Mouse (Mus musculus) liver, adult 2 months (tissue): Measurements from ENCODE around the gene Gm38392. TPM values are rescaled to one million over a fixed set of nuclear protein-coding genes. Genes with fewer than 3 reads are reported as not detected.

Experiments
- DNase-seq: peaks from one replicate; pipeline ENCODE4 v3.0.0-alpha.2; 2011; ENCODE audit warnings: low read depth, low spot score; ENCODE audit errors: extremely low read depth
- H3K27ac ChIP-seq: fragments of 200-500 bp; replicated peaks from 2 replicates; pipeline ENCODE4 v1.5.1; 2012; ENCODE audit warnings: low read depth, mild to moderate bottlenecking, control low read depth, inconsistent platforms, low read length; ENCODE audit not compliant: insufficient read depth
- H3K27me3 ChIP-seq: fragments of 200-500 bp; 2 replicates; pipeline ENCODE4 v1.6.1; 2012; ENCODE audit warnings: mild to moderate bottlenecking, moderate library complexity, low read length, inconsistent platforms; ENCODE audit not compliant: control insufficient read depth, insufficient read depth
- H3K36me3 ChIP-seq: fragments of 200-500 bp; 2 replicates; pipeline ENCODE4 v1.6.1; 2012; ENCODE audit warnings: low read length, inconsistent platforms; ENCODE audit not compliant: control insufficient read depth, insufficient read depth
- H3K4me1 ChIP-seq: fragments of 200-500 bp; 2 replicates; pipeline ENCODE4 v1.6.1; 2011; ENCODE audit warnings: low read length; ENCODE audit not compliant: control insufficient read depth, insufficient read depth
- H3K4me3 ChIP-seq: fragments of 200-500 bp; 2 replicates; pipeline ENCODE4 v1.5.1; 2011; ENCODE audit warnings: low read depth, mild to moderate bottlenecking, control low read depth, low read length, moderate library complexity; ENCODE audit not compliant: insufficient read depth
- H3K79me2 ChIP-seq: fragments of 200-500 bp; 2 replicates; pipeline ENCODE4 v1.6.1; 2012; ENCODE audit warnings: inconsistent platforms, mild to moderate bottlenecking, low read length, moderate library complexity; ENCODE audit not compliant: control insufficient read depth, insufficient read depth
- H3K9ac ChIP-seq: fragments of 200-500 bp; 2 replicates; pipeline ENCODE4 v1.6.1; 2012; ENCODE audit warnings: low read depth, mild to moderate bottlenecking, control low read depth, inconsistent platforms, low read length
- CTCF ChIP-seq: fragments of 200-500 bp; IDR thresholded peaks from 2 replicates; pipeline ENCODE4 v1.5.1; 2011; ENCODE audit warnings: low read depth, low read length, control low read depth
- POLR2A ChIP-seq: fragments of 200-500 bp; IDR thresholded peaks from 2 replicates; pipeline ENCODE4 v1.6.1; 2011; ENCODE audit warnings: low read length, control low read depth; ENCODE audit not compliant: insufficient read depth; ENCODE audit errors: extremely low read depth
- WGBS: fragments of 180-500 bp; shearing (Covaris S2); methylation state at CpG from one replicate; pipeline ENCODE4 v1.1.7; 2018; 5-methylcytosine and 5-hydroxymethylcytosine counted together
- polyA plus RNA-seq: library from polyadenylated mRNA; depleted of rRNA; stranded (reverse); fragments of >200 nt; gene quantifications from 2 replicates; pipeline ENCODE4 v1.2.3, GENCODE M21; 2012
- total RNA-seq: library from RNA; depleted of rRNA; stranded (reverse); fragments of >200 nt; gene quantifications from 2 replicates; pipeline ENCODE4 v1.2.3, GENCODE M21; 2014

Gene Gm38392
- total and polyA plus RNA-seq, 2 experiments, result not detected

DNA sequence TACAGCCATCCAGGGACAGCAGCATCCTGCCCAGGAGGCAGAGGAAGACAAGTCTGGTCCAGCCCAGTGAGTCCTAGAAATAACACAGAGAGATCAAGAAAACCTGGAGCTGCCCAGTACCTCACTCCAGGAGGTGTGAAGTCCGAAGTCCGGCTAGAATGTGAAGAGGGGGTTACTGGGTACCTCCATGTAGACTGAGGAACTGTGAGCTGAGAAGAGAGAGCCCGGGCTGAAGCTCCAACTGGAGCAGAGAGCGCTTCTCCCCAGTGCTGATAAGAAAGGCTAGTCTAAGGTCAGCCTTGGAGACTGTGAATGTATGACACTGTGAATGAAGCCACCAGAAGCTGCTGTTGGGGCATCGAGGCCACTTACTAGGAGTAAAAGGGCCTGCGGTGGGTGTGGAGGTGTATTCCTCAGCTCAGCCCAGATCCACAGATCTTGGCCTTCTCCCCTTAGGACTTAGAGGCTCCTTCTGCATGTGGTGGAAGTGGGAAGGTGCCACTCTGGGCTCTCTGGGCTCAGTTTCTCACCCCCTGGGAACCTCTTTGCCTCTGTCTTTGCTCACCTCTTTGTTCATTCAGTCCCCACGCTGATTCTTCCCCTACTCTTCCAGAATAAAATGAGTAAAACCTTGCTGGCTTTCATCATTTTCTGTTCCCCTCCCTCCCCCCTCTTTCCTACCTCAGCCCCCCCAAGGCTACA is 82.9 kb downstream of the Gm38392 start:
- 8% methylated on average over 7 of the region's 7 CpGs for WGBS
- Histone ChIP-seq H3K36me3 (no peaks in the 10 kb centered on the region), H3K4me1 (no peaks in the 10 kb centered on the region), H3K27ac (no peak overlapping the region), H3K79me2 (no peaks in the 10 kb centered on the region), H3K27me3 (peaks cover 36% of the 10 kb centered on the region), H3K9ac (no peak overlapping the region), H3K4me3 (no peak overlapping the region)
- no peak for DNase-seq
- TF ChIP-seq CTCF (no peak), POLR2A (no peak)

DNA sequence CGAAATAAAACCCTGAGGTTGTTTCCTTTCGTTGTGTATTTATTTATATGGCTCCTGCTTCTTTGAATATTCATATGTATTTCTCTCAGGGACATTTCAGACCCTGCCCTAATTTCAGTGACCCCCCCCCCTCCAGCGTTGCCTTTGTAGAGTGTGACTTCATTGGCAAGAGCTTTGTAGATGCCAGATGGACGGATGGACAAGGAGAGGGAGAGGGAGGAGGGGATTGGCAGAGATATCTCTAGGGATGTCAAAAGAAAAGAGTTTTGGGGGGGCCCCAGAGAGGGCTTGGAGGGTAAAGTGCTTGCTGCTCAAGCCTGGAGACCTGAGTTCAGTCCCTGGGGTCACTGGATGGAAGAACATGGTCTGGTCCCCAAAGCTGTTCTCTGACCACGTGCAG is 83.6 kb downstream of the Gm38392 start:
- H3K36me3 ChIP-seq, result no peaks in the 10 kb centered on the region
- H3K4me1 ChIP-seq, result no peaks in the 10 kb centered on the region
- H3K27me3 ChIP-seq, result peaks cover 36% of the 10 kb centered on the region
- no peak overlapping the region for H3K27ac ChIP-seq
- no peaks in the 10 kb centered on the region for H3K79me2 ChIP-seq
- no peak overlapping the region for H3K9ac ChIP-seq
- no peak for DNase-seq
- TF ChIP-seq POLR2A (no peak), CTCF (no peak)
- no peak overlapping the region for H3K4me3 ChIP-seq
- WGBS, result 12% methylated on average over 5 of the region's 5 CpGs

DNA sequence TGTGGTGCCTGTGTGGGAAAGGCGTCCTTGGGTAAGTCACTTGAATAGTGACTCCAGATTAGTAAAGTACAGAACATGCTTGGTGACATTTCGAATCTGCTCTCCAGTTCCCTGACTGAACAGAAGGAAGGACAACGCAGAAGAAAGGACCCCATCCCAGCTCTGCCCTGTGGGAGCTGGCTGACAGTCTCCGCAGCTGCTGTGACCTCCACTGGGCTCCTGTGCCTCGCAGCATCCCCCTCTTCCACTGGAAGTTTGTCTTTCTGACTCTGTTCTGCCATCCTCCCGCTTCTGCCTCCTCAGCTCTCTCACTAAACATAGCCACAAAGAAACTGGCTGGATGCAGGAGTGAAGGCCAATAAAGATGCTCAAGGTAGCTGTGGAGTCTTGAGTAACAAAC is 84.0 kb downstream of the Gm38392 start:
- Histone ChIP-seq H3K27me3 (peaks cover 34% of the 10 kb centered on the region), H3K4me3 (no peak overlapping the region), H3K27ac (no peak overlapping the region), H3K4me1 (no peaks in the 10 kb centered on the region), H3K36me3 (no peaks in the 10 kb centered on the region), H3K9ac (no peak overlapping the region), H3K79me2 (no peaks in the 10 kb centered on the region)
- TF ChIP-seq POLR2A, result no peak
- no peak for TF ChIP-seq CTCF
- no peak for DNase-seq
- 11% methylated on average over 6 of the region's 6 CpGs for WGBS

- H3K27ac ChIP-seq, result no peak overlapping the region
- no peak for TF ChIP-seq POLR2A
- TF ChIP-seq CTCF, result no peak
- H3K9ac ChIP-seq, result no peak overlapping the region
- no peak overlapping the region for H3K4me3 ChIP-seq
- H3K79me2 ChIP-seq, result no peaks in the 10 kb centered on the region
- WGBS, result 32% methylated on average over 5 of the region's 5 CpGs
- no peak for DNase-seq
- H3K36me3 ChIP-seq, result no peaks in the 10 kb centered on the region
- H3K27me3 ChIP-seq, result peaks cover 37% of the 10 kb centered on the region
- H3K4me1 ChIP-seq, result no peaks in the 10 kb centered on the region
Observed at GRCm38 (mm10) chr3:88201640-88202039, 85.4 kb downstream of the Gm38392 start.

DNA sequence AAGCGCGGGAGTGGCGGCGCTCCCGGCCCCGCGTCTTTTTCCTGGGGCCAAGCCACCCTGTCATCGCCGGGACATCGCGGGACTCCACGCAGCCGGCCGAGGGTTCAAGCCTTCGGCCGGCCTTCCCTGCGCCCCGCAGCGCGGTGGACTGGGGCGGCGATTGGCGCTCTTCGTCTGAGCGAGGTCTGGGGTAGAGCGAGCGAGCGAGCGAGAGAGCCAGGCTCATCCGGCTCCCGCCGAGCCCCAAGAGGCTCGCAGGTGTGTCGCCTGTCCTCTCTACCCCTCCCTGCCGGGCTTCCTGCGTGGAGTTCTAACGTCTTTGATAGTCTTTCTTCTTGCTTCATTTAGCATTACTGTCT is 86.1 kb downstream of the Gm38392 start:
- H3K36me3 ChIP-seq, result no peaks in the 10 kb centered on the region
- no peak for TF ChIP-seq POLR2A
- TF ChIP-seq CTCF, result no peak
- H3K27ac ChIP-seq, result no peak overlapping the region
- H3K4me3 ChIP-seq, result no peak overlapping the region
- H3K79me2 ChIP-seq, result no peaks in the 10 kb centered on the region
- 2% methylated on average over 37 of the region's 37 CpGs for WGBS
- no peak overlapping the region for H3K9ac ChIP-seq
- peaks cover 37% of the 10 kb centered on the region for H3K27me3 ChIP-seq
- no peaks in the 10 kb centered on the region for H3K4me1 ChIP-seq
- DNase-seq, result no peak

DNA sequence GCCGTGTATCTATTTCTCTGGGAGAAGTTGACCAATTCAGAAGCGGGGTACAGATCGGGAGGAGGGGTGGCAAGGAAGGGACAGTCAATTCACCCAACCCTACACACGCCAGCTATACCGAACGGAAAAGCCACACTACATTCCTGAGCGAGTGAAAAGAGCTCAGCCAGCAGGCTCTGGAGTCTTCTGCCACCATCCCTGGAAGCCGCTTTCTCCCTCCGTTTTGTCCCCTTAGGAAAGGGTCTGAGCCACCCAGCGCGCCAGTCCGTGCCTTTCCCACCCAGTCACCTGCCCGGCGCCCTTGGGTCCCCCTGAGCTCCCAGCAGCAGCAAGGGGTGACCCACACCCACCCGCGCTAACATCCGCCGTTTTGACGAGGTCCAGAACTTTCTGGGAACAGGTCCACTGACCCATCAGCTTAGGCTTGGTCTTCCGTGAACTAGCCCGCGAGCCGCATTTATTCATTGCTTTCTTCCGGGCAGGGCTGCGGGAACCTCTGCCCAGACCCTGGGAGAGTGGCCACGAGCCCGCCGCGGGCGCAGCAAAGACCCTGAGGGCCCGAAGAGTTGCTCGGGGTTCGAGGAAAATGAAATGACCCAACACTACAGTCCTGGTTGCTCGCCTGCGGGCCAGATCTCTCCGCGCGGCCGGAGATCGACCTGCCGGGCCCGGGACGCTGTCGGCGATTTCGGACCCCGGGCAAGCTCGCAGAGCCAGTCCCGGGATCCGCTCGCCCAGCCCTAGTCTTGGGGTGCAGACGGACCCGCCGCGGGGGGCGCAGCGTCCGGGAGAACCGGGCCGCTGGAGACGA is 86.6 kb downstream of the Gm38392 start:
- no peak overlapping the region for H3K4me3 ChIP-seq
- WGBS, result 3% methylated on average over 59 of the region's 61 CpGs
- TF ChIP-seq CTCF (no peak), POLR2A (no peak)
- no peaks in the 10 kb centered on the region for H3K36me3 ChIP-seq
- H3K27me3 ChIP-seq, result peaks cover 37% of the 10 kb centered on the region
- no peaks in the 10 kb centered on the region for H3K79me2 ChIP-seq
- no peaks in the 10 kb centered on the region for H3K4me1 ChIP-seq
- no peak for DNase-seq
- no peak overlapping the region for H3K9ac ChIP-seq
- H3K27ac ChIP-seq, result no peak overlapping the region
